Mouse (Mus musculus): ENCODE results near the gene Hunk.
A peak's percentile ranks its signal among the peaks of the same experiment; 100 is the strongest.

Hunk gene

DNA sequence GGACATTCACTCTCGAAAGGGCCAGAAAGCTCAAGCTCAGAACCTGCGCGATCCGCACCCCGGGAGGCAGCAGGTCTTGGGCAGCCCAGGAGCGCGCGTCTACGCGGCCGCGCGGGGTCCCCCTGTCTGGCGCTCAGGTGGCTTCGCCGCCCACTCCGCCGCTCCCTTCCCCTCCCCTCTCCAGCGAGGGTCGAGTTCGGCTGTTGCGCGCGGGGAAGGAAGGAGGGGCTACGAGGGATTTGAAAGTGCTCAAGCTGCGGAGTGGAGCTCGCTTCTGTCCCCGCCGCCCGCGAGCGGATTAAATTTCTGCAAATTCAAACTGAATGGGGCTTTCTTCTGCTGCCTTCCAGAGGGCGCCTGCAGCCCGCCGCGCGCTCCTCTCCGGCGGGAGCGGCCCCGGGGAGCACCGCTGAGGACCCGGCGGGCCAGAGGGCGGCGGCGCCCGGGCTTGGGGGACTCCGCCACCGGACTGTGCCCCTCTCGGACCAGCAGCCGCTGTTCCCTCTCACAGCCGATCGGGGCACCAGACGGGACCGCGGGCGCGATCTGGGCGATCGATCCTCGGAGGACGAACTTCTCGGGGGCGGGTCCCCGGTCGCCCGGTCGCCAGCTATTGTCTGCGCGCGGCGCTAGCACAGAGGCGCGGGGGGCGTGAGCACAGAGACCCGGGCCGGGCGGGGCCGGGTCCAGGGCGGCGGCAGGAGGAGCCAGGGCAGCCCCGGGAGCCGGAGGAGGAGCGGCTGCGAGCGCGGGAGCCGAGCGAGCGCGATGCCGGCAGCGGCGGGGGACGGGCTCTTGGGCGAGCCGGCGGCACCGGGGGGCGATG, at the start of gene Hunk:
Gene Hunk, plus strand, starts transcription at position 326 of the 826 bp plus-strand sequence.
- peak; percentile 51 for DNase-seq (ENCODE audit: low spot score)

GRCm38 (mm10) chr16:90339026-90339425, 46.8 kb upstream of the Hunk start:
- DNase-seq (ENCODE audit: low spot score), result no peak

DNA sequence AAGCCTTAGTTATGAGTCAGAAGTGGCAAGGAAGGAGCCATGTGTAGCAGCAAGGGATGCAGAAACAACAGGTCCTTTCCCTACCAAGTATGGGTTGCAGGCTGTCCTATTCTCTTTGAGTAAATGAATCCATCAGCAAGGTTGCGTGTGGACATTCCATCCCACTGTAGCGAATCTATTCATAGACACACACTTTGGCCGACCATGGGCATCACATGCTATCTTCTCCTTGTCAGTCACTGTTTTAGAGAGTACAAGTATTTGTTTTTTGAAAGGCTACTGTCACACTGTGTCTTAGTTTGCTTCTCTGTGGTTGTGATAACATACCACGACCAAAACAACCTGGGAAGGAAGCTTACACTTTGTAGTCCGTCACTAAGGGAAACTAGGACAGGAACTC, 44.7 kb upstream of the Hunk start:
- DNase-seq (ENCODE audit: low spot score), result no peak

GRCm38 (mm10) chr16:90349700-90350548, 35.9 kb upstream of the Hunk start:
- peak; percentile 24 for DNase-seq (ENCODE audit: low spot score)

GRCm38 (mm10) chr16:90351726-90352125, 34.1 kb upstream of the Hunk start:
- no peak for DNase-seq (ENCODE audit: low spot score)

DNA sequence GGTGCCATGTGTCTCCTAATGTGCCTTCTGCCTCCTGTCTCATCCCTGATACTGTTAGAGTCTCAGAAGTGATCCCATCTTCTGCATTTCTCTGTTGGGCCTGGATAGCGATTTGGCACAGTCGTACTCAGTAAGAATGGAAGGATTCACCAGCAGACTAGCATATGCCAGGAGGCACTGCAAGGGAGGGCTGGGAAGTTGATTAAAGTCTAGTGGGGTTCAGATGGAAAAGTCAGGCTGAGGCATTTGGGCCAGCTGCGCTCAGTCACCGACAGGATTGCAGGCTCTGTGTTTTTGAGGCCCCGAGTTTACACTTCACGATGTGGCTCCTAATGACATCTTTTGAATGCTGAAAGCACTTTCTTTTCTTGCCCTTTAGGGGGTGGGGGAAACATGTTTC, 33.1 kb upstream of the Hunk start:
- no peak for DNase-seq (ENCODE audit: low spot score)

DNA sequence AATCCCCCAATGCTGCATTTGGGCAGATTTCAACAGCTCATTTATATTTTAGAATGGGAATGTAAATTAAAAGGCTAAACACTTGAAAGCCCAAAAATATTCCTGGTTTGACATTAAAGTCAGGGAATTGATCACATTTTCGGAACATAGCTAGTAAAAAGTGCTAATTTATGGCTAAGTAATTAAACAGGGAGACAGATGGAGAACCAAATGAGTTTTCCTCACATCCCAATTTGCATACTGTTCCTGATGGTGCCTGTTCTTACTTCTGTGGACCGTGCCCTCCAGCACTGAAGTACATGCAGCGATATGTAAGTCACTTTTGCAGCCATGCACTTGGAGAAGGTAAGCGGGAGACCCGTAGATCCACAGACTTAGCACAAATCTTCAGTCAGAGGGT, 32.7 kb upstream of the Hunk start:
- no peak for DNase-seq (ENCODE audit: low spot score)

DNA sequence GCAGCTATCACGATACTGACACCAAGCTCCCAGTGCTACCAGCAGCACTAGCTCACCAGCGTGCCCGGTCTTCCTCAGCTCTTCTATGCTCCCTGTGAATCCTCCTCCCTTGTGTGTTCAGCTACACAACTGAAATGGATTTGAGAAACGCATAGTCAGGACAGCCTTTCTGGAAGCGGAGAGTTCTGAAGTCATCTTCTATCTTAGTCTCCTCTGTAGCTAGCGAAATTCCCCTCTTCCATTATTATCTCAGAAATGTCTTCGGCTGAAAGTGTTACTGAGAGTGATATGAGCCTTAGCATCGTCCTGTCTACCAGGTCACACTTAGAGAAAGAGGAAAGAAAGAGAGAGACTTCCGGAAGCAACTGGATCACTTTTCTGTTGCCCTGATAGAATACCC, 26.5 kb upstream of the Hunk start:
- no peak for DNase-seq (ENCODE audit: low spot score)

DNA sequence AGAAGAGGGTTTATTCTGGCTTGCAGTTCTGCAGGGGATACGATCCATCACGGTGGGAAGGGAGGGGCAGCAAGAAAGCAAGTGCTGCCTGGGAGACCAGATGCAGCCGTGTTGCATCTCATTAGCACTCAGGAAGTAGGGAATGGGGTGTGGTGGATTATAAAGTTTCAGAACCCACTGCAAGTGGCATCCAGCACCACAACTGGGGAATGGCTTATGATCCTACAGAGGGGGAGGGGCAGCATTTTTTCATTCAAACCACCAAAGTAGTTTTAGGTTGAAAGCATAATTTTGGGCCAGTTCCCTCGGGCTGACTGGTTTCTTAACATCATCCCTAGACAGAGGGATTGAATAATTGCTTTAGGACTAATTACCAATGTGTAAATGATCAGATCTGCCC, 26.1 kb upstream of the Hunk start:
- DNase-seq (ENCODE audit: low spot score), result no peak

DNA sequence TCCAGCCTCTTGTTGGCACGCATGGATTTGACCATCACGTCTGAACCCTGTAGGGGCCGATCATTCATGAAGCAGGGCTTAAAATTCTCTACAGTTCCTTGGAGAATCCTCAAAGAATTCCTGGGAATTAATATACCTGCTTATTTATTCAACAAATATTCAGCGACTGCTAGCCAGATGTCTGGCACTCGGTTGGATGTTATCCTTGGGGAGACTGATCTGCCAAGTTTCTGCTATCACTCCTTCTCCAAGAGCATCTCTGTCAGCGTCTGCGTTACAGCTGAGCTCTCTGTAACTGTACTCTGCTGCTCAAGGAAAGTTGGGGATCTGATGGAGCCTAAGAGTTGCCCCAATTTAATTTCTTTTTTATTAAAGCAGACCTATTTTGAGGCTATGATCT, 25.5 kb upstream of the Hunk start:
- no peak for DNase-seq (ENCODE audit: low spot score)

DNA sequence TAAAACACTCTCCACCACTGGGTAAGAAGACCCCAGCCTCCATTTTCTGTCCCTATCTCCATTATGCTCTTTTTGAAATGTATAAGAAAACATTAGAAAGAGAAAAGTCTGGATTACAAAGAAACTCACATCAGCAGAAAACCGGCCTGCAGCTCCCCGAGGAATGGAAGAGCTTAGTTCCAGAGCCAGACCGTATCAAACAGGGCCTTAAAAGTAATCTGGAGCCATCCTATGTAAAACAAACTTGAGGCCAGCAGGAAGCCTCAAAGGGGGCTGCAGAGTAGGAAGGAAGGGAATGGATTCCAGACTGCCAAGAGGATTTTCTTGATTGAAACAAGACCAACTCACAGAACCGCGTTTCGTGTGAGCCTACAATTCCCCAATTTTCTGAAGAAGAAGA, 22.9 kb upstream of the Hunk start:
- no peak for DNase-seq (ENCODE audit: low spot score)

DNA sequence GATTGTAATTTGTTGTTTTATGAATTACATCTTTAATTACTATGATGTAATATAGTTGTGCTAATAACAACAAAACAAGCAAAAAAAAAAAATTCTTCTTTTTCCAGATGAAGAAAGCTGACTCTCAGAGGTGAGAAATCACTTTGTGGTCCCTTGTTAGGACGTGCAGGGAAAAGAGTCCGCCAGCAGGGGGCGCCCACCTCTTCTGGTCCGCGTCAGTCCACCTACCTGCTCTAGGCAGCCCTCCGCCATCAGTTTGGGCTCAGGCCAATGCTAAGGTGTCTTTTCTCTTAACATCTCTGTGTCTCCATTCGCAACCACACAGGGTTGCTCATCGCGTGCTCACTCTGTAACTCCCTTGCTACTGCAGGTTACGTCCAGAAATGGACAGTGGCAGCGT, 5.9 kb upstream of the Hunk start:
- DNase-seq (ENCODE audit: low spot score), result peak; percentile 58

DNA sequence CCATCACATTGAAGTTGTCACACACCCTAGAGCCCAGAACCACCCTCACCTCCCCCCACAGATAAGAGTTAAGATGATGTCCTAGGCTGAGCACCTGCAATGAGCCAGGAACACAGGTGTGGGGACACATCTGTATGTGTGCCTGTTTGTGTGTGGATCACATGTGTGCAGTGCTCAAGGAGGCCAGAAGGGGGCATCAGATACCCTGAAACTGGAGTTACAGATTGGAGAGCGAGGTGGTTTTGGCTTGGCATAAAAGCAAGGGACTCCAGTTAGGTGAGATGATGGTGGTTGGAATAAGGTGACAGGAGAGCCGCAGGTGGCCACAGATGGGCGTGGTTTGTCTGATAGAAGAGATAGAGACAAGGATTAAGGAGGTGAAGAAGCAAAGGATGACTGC, 4.2 kb upstream of the Hunk start:
- DNase-seq (ENCODE audit: low spot score), result no peak

- DNase-seq (ENCODE audit: low spot score), result no peak
Observed at GRCm38 (mm10) chr16:90382701-90383280, 3.0 kb upstream of the Hunk start.

DNA sequence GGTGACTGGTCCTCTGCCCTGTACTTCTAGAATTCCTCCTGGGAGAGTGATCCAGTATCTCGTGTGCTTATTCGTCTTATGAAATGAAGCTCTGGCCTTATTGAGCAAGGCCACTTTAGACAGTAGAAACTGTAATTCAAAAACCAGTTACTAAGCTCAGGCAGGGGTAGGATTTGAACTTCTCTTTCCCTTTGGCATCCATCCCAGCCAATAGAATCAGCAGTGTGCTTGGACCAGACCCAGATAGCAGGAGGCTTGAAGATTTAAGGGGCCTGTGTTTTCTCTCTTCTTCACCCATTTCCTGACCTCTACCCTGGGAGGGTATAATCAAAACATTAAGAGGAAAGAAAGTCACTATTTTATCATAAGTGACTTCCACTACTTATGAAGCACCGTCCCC, 1.8 kb upstream of the Hunk start:
- no peak for DNase-seq (ENCODE audit: low spot score)

GRCm38 (mm10) chr16:90384846-90385245, 967 bp upstream of the Hunk start:
- DNase-seq (ENCODE audit: low spot score), result no peak

DNA sequence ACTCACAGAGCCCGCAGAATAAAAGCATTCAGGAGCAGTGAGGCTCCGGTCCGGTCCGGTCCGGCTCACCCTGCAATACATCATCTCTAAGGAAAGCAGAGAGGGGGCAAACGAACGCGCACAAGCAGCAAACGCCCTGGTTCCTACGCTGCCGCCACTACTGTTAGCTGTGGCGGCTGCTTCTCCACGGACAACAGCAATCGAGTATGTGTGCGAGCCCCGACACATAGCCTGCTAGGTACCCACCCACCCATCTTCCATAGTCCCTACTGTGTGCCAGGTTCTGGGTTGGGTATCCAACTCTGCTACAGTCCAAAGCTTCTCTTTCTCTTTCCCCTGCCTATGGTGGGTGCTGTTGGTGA, 506 bp upstream of the Hunk start:
- no peak for DNase-seq (ENCODE audit: low spot score)

DNA sequence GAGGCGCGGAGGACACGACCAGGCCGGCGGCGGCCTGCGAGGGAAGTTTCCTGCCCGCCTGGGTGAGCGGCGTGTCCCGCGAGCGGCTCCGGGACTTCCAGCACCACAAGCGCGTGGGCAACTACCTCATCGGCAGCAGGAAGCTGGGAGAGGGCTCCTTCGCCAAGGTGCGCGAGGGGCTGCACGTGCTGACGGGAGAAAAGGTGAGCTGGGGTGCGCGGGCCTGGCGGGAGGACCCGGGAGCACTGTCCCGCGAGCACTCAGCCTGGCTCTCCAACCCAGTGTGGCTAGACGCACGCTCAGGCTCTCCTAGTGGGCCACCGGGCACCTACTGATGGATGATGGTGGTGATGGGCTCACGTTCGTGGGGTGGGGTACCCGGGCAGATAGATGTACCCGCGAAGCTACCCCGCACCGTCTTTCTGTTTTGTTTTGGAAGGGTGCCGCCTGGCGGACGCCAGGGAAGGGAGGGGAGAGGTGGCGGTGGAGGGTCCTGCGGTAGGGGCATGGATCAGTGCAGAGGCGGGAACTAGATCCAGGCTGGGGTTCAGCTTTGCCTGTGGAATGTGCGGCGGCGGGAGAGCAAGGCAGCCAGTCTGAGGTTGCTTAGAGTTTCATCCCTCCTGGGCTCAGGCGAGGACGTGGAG, 824 bp downstream of the Hunk start:
- peak; percentile 24 for DNase-seq (ENCODE audit: low spot score)

- DNase-seq (ENCODE audit: low spot score), result no peak
Observed at GRCm38 (mm10) chr16:90387161-90387671, 1.4 kb downstream of the Hunk start.

DNA sequence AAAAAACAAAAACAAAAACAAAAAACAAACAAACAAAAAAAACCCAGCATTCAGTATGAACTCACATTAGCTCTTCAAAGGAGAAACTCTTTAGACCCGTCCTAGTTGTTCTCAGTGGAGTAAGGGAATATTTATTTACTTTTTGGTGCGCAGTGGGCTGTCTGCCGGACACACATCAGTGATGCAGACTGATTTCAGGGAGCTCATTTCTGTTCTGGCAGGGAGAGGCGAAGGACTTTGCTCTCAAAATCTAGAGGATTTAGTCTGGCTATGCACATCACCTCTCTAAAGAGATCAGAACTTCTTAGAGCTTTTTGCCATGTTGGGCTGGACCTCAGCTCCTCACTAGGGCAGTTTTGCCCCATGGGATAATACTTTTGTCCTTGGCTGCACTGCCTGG, 2.1 kb downstream of the Hunk start:
- no peak for DNase-seq (ENCODE audit: low spot score)

DNA sequence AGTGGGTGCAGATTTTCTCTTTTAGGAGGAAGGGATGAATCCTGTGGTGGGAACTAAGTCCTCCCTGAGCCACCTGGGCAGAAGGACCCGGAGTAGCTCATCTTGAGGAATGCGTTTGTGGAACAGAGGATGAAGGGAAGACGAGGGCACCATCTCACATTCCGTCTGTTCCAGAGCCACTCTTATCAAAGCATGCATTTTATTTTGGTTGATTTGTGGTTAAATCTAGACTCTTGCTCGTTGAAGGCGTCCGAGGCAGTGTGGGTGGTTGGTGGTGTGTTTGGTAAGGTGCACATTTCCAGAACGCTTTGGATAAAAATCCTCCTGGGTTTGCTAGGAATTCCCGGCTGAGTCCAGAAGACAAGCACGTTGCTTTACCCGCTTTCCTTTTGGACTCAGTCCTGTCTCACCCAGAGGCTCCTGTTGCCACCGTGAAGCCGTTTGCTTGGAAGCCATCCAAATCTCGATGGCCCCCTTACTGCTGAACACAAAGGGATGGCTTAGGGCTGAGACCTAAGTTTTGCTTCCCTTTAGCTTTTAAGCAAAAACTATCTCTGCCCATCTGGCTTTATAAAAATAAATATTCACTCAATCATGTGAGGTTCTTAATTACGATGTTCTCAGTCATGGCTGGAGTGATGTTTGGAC, 3.4 kb downstream of the Hunk start:
- DNase-seq (ENCODE audit: low spot score), result no peak

- no peak for DNase-seq (ENCODE audit: low spot score)
Observed at GRCm38 (mm10) chr16:90390731-90391130, 4.9 kb downstream of the Hunk start.
